Mouse (Mus musculus) heart, embryonic 13.5 days (tissue): ENCODE measurements around the gene Prr15l. TPM values are rescaled to one million over a fixed set of nuclear protein-coding genes. Genes with fewer than 3 reads are reported as not detected.

Experiments
- ATAC-seq: fragments of 200-750 bp; cut with Nextera tagmentation; 2 replicates; pipeline ENCODE4 v1.8.0; 2017; ENCODE audit warnings: moderate TSS enrichment; ENCODE audit not compliant: insufficient number of reproducible peaks, low FRiP score, low TSS enrichment; ENCODE audit errors: extremely low read depth
- H3K27ac ChIP-seq: fragments of 300-500 bp; sonication (generic); replicated peaks from 2 replicates; pipeline ENCODE4 v1.5.1; 2015; ENCODE audit warnings: moderate library complexity, mild to moderate bottlenecking, inconsistent platforms
- H3K27me3 ChIP-seq: fragments of 300-500 bp; sonication (generic); replicated peaks from 2 replicates; pipeline ENCODE4 v1.6.1; 2015; ENCODE audit warnings: mild to moderate bottlenecking, inconsistent platforms
- H3K36me3 ChIP-seq: fragments of 300-500 bp; sonication (generic); 2 replicates; pipeline ENCODE4 v1.6.1; 2015; ENCODE audit warnings: mild to moderate bottlenecking, inconsistent platforms
- H3K4me1 ChIP-seq: fragments of 300-500 bp; sonication (generic); 2 replicates; pipeline ENCODE4 v1.6.1; 2015; ENCODE audit warnings: inconsistent platforms
- H3K4me2 ChIP-seq: fragments of 300-500 bp; sonication (generic); 2 replicates; pipeline ENCODE4 v1.6.1; 2015; ENCODE audit warnings: inconsistent platforms, mild to moderate bottlenecking, moderate library complexity
- H3K4me3 ChIP-seq: fragments of 300-500 bp; sonication (generic); 2 replicates; pipeline ENCODE4 v1.5.1; 2015; ENCODE audit warnings: moderate library complexity, mild to moderate bottlenecking, inconsistent platforms
- H3K9ac ChIP-seq: fragments of 300-500 bp; sonication (generic); 2 replicates; pipeline ENCODE4 v1.6.1; 2015; ENCODE audit warnings: inconsistent platforms, mild to moderate bottlenecking, moderate library complexity
- H3K9me3 ChIP-seq: fragments of 300-500 bp; sonication (generic); 2 replicates; pipeline ENCODE4 v1.6.1; 2016; ENCODE audit warnings: inconsistent platforms
- WGBS: fragments of 180-500 bp; shearing (Covaris S2); methylation state at CpG from one replicate; pipeline ENCODE4 v1.1.7; 2015; ENCODE audit warnings: mixed read lengths; 5-methylcytosine and 5-hydroxymethylcytosine counted together
- polyA plus RNA-seq: library from polyadenylated mRNA; unstranded; fragments of >200 nt; fragmentation: Nextera tagmentation; extraction: Ambion mirVana; gene quantifications from 2 replicates; pipeline ENCODE4 v1.2.1, GENCODE M21; 2015

Gene Prr15l
- polyA plus RNA-seq, 1 experiment from 2014 or later, result 0.79 TPM

DNA sequence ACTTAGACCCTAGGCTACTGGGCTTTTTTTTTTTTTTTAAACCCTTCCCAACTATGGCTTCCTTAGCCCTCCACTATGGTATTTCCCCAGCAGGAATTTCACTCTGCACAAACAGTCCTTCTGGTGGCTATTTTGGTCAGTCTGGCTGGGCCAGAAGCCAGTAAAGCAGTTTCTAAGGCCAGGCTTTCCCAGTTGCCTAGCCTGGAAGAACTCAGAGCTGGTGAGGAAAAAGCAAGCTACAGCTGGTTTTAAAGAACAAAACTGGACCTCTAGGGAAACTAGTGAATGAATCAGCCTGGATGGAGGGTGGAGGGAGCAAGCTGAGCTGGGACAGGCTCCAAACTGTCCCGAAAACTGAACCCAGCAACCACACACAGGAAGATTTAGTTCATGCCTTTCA lies 41.8 kb downstream of the Prr15l start:
- peak overlapping the region; percentile 21; the same call in 1 of the 2 replicates for H3K4me3 ChIP-seq
- peak; percentile 43; the same call in 1 of the 2 replicates for ATAC-seq
- H3K27me3 ChIP-seq, result no peaks in the 10 kb centered on the region
- peaks cover 74% of the 10 kb centered on the region for H3K4me1 ChIP-seq
- H3K9me3 ChIP-seq, result no peaks in the 10 kb centered on the region
- peak overlapping the region; percentile 99 for H3K27ac ChIP-seq
- H3K36me3 ChIP-seq, result 0 out of 2 replicates have a peak, but pooled peaks cover 5% of the 10 kb centered on the region
- WGBS, result 18% methylated on average over 1 of the region's 1 CpGs
- H3K4me2 ChIP-seq, result peak overlapping the region; percentile 59
- peak overlapping the region; percentile 55 for H3K9ac ChIP-seq

DNA sequence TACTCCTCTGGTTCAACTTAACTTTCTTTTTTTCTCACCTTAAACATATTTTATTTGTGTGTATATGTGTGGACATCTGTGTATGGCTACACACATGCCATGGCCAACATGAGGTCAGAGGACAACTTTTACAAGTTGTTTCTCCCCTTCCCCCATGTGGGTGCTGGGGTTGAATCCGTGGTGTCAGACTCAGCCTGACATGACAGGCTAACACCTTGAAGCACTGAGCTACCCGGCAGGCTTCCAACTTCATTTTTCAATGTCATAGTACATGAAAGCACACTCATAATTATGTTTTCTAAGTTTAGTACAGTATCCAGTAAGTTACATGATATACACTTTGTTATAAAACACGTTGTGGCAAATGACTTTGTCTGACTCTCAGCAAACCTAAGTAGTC lies 42.4 kb downstream of the Prr15l start:
- Histone ChIP-seq H3K4me1 (peaks cover 80% of the 10 kb centered on the region), H3K9ac (peak overlapping the region; percentile 55), H3K27me3 (no peaks in the 10 kb centered on the region), H3K9me3 (no peaks in the 10 kb centered on the region), H3K27ac (peak overlapping the region; percentile 99), H3K36me3 (0 out of 2 replicates have a peak, but pooled peaks cover 2% of the 10 kb centered on the region), H3K4me2 (peak overlapping the region; percentile 59), H3K4me3 (no peak overlapping the region)
- WGBS, result 40% methylated on average over 3 of the region's 3 CpGs
- ATAC-seq, result no peak

DNA sequence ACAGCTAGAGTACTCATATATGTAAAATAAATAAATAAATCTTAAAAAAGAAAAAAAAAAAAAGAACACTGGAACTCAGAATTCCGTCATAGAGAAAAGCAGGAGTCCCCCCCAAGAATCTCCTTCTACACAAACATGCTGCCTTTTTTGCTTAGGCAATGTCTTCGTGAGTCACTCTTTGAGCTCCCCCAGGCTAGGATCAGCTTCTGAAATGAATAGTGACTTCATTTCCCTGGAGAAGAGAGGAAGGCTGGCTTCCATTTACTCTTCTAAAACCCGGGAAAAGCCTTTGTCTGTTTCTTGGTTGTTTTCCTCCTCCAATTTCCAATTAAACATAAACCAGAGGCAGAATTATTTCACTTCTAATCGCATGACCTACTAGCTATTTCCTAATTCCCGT lies 45.0 kb downstream of the Prr15l start:
- Histone ChIP-seq H3K27me3 (no peaks in the 10 kb centered on the region), H3K9ac (peak overlapping the region; percentile 2), H3K4me3 (no peak overlapping the region), H3K4me2 (no peak overlapping the region), H3K4me1 (peaks cover 83% of the 10 kb centered on the region), H3K27ac (0 out of 2 replicates have a peak overlapping the region, but pooled peaks have one; percentile 26), H3K9me3 (no peaks in the 10 kb centered on the region), H3K36me3 (0 out of 2 replicates have a peak, but pooled peaks cover 2% of the 10 kb centered on the region)
- no peak for ATAC-seq
- WGBS, result 77% methylated on average over 5 of the region's 5 CpGs

DNA sequence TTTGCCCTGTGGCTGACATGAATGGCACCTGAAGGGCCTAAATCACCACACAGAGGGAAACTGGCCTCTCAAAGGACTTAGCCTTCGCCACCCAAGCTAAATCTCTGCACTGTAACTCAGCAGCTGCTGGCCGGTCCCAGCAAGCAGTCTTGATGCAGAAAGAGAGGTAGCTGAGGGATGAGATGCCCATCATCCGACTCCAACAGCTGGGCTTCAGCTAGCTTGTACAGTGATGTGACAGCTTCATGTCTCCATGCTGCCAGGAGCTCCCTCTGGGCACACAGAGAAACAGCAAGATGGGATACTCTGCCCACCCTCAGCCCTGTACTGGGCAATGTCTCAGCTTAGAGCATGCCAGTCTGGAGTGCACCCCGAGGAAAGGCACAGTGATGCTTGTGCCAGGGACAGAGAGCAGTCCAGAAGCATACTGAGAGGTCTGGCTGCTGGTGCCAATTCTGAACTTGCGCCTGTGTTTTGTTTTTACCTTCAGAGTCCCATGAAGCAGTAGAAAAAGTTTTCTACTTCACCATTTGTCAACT lies 45.6 kb downstream of the Prr15l start:
- H3K27me3 ChIP-seq, result no peaks in the 10 kb centered on the region
- no peak for ATAC-seq
- WGBS, result 83% methylated on average over 5 of the region's 5 CpGs
- H3K9ac ChIP-seq, result peak overlapping the region; percentile 2
- peak overlapping the region; percentile 26; the same call in 1 of the 2 replicates for H3K27ac ChIP-seq
- no peak overlapping the region for H3K4me2 ChIP-seq
- no peaks in the 10 kb centered on the region for H3K9me3 ChIP-seq
- 0 out of 2 replicates have a peak, but pooled peaks cover 2% of the 10 kb centered on the region for H3K36me3 ChIP-seq
- H3K4me3 ChIP-seq, result no peak overlapping the region
- H3K4me1 ChIP-seq, result peaks cover 81% of the 10 kb centered on the region

DNA sequence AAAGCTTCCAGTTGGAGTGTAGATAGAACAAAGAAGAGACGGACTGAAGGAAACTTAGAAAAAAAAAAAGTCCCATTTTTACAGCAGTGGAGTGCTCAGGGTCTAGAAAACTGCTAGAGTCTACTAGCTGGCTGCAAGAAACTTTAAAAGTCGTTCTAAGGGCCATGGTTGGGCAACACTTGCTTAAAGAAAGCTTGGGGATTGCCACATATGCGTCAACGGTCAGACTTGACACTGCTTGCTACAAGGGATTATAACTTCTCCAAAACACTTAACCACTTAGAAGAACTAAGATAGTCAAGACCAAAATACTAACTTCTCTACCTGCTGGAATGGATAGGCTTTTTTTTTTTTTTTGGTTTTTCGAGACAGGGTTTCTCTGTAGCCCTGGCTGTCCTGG lies 46.9 kb downstream of the Prr15l start:
- ATAC-seq, result no peak
- H3K9ac ChIP-seq, result no peak overlapping the region
- no peaks in the 10 kb centered on the region for H3K9me3 ChIP-seq
- no peak overlapping the region for H3K4me2 ChIP-seq
- no peaks in the 10 kb centered on the region for H3K27me3 ChIP-seq
- peaks cover 72% of the 10 kb centered on the region for H3K4me1 ChIP-seq
- 0 out of 2 replicates have a peak, but pooled peaks cover 2% of the 10 kb centered on the region for H3K36me3 ChIP-seq
- peak overlapping the region; percentile 34 for H3K27ac ChIP-seq
- WGBS, result 72% methylated on average over 5 of the region's 5 CpGs
- H3K4me3 ChIP-seq, result no peak overlapping the region

DNA sequence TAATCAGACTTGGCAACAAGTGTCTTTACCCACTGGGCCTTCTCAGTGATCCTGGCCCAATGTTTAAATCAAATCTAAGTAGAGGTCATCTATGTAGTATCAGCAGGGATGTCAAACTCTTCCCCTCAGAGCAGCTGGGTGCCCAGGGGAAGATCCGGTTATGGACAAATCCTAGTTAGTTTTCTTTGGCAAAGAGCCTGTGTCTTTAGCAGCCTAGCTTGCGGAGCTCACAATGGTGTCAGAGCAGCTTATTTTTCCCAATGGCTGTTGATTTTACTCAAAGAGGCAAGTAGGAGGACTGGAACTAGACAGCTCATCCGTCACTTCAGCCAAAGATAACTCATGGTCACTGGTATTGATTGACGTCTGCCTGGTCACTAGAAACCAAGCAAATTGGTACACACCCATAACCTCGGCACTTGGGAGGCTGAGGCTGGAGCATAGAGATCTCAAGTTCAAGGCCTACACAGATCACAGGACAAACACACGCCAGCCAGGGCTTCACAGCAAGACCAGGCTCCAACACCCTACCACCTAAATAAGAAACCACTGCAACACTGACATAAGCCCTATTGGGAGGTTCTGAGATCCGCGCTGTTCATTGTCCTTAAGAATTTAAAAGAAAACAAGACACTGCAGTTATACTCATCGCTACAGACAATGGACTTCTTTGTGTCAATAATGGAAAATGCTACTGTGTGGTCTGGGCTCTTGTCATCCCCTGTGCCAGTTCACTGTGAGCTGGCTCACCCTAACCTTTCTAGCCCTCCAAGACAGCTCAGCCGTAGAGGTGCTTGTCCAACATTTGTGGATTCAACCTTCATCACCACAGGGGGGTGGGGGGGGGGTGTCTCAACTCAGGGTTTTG lies 47.8 kb downstream of the Prr15l start:
- Histone ChIP-seq H3K4me2 (peak overlapping the region; percentile 77), H3K27ac (peak overlapping the region; percentile 96), H3K9ac (peak overlapping the region; percentile 99), H3K9me3 (no peaks in the 10 kb centered on the region), H3K4me1 (peaks cover 63% of the 10 kb centered on the region), H3K36me3 (0 out of 2 replicates have a peak, but pooled peaks cover 2% of the 10 kb centered on the region), H3K4me3 (peak overlapping the region; percentile 87), H3K27me3 (0 out of 2 replicates have a peak, but pooled peaks cover under 1% of the 10 kb centered on the region)
- WGBS, result 55% methylated on average over 10 of the region's 10 CpGs
- no peak for ATAC-seq

DNA sequence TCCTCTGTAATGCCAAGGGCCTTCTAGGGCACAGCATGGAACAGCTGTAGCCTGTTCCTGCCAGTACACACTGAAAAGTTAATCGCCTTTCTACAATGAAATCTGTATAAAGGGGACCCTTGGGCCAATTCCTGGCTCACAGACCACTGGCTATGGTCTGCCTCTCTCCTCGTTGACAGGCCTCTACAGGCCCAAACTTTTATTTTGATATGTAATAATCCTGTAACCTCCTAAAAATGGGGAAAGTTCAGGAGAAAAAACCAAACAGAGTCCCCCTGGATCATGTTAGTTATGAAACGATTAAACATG lies 48.4 kb downstream of the Prr15l start:
- Histone ChIP-seq H3K4me3 (peak overlapping the region; percentile 87), H3K36me3 (0 out of 2 replicates have a peak, but pooled peaks cover 2% of the 10 kb centered on the region), H3K4me2 (peak overlapping the region; percentile 77), H3K27ac (peak overlapping the region; percentile 96), H3K27me3 (peaks cover 6% of the 10 kb centered on the region; the same call in 1 of the 2 replicates), H3K9me3 (no peaks in the 10 kb centered on the region), H3K4me1 (peaks cover 57% of the 10 kb centered on the region), H3K9ac (peak overlapping the region; percentile 99)
- 38% methylated on average over 3 of the region's 3 CpGs for WGBS
- ATAC-seq, result no peak

DNA sequence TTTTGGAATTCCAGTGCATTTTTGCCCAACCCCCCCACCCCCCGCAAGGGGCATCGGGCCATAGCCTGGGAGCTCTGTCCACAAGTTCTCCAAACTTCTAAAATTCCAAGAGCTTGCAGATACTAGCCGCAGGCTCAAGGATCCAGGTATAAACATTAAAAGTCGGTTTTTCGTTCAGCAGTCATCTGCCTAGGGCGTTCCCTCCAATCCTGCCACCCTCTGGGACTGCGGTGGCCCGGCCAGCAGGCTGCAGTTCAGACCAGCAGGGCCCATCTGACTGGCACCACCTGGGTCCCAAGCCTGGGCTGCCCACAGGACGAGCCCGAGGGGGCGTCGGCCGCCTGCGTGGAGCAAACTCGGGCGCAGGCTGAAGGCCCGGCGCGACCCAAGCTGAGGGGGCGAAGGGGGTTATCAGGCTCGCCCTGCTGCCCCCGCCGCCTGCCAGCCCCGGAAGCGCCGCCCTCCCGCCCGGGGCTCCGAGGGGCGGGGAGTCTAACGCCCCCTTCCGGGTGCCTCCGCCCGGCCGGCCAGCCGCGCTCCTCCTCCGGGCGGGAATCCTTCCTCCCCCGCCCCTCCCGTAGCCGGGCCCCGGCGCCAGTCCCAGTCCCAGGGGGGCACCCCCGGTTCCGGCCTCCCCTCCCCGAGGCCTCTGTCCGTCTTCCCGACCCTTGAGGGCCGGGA lies 49.1 kb downstream of the Prr15l start:
- peak overlapping the region; percentile 99 for H3K9ac ChIP-seq
- H3K36me3 ChIP-seq, result 0 out of 2 replicates have a peak, but pooled peaks cover 2% of the 10 kb centered on the region
- peak overlapping the region; percentile 77 for H3K4me2 ChIP-seq
- peak; percentile 73 for ATAC-seq
- peak overlapping the region; percentile 87 for H3K4me3 ChIP-seq
- H3K4me1 ChIP-seq, result peaks cover 50% of the 10 kb centered on the region
- WGBS, result under 1% methylated on average over 44 of the region's 50 CpGs
- H3K27me3 ChIP-seq, result peaks cover 13% of the 10 kb centered on the region
- no peaks in the 10 kb centered on the region for H3K9me3 ChIP-seq
- peak overlapping the region; percentile 96 for H3K27ac ChIP-seq

DNA sequence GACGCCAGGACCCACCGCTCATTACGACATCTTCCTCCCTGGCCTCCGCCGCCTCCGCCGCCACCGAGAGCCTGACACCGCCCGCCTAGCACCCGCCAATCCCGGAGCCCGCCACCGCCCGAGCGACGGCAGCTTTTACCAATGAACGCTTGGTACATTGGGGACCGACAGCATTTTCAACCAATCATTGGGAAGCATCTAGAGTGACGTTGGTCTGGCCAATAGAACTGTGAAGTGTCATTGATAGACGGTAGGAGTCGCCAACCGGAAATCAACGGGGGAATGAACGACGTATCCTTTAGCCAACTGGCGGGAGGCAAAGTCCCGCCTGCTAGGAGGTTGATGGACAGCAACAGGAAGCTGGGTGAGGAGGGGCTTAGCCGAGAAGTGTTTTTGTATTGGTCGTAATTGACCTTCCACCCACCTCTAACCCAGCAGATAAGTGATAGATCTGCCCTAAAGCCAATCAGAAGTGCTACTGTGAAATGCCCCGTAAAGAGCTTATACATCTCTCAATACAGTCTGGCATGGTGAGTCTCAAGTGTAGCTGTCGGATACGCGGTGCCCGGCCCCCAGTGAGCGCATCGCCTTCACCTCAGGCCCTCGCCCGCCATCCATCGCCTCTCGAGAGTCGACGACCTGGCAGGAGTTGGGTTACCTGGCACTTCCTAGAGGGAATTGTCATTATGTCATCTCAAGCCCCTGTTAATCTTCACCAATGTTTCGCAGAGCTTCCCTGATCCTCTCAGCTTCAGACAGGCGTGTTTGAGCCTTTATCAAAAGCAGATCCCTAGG lies 49.9 kb downstream of the Prr15l start:
- peaks cover 17% of the 10 kb centered on the region for H3K27me3 ChIP-seq
- under 1% methylated on average over 45 of the region's 45 CpGs for WGBS
- peak overlapping the region; percentile 87 for H3K4me3 ChIP-seq
- ATAC-seq, result peak; percentile 94
- H3K9me3 ChIP-seq, result no peaks in the 10 kb centered on the region
- H3K36me3 ChIP-seq, result 0 out of 2 replicates have a peak, but pooled peaks cover 2% of the 10 kb centered on the region
- peak overlapping the region; percentile 94 for H3K4me2 ChIP-seq
- peak overlapping the region; percentile 96 for H3K27ac ChIP-seq
- H3K9ac ChIP-seq, result peak overlapping the region; percentile 99
- H3K4me1 ChIP-seq, result peaks cover 43% of the 10 kb centered on the region

DNA sequence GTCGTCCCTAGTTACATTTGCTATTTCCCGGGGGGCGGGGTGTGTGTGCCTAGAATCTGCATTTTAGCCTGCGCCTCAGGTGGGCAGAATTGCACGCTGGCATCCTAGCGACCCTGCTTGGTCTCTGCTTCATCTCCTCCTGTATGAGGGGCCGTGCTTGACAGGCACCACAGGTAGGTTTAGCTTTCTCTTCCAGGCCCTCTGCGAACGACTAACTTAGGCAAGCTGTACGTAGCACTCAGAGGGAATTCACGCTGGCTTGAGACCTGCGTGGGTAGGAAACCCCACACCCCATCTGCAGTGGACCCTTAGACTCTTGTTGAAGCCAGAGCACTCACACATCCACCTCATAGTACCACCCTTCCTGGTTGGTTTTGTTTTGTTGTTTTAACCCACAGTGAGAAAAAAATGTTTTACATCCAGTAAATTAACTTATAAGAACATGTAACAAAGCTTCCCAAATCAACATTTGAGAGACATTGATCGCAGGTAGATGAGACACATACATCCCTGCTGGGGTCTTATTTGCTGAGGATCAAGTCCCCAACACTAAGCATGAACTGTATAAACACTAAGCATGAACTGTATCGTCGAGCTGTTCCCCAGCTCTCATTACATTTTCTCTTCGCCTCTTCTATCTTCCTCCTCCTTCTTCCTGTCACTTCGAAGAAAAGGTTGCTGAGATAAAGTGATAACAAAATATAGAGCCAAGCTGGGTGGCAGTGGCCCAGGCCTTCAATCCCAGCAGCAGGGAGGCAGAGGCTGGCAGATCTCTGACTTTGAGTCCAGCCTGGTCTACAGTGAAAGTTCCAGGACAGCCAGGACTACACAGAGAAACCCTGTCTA lies 50.7 kb downstream of the Prr15l start:
- H3K27ac ChIP-seq, result peak overlapping the region; percentile 84
- peak overlapping the region; percentile 87 for H3K4me3 ChIP-seq
- H3K36me3 ChIP-seq, result 0 out of 2 replicates have a peak, but pooled peaks cover under 1% of the 10 kb centered on the region
- no peaks in the 10 kb centered on the region for H3K9me3 ChIP-seq
- H3K27me3 ChIP-seq, result peaks cover 25% of the 10 kb centered on the region
- H3K4me1 ChIP-seq, result peaks cover 34% of the 10 kb centered on the region
- no peak for ATAC-seq
- H3K9ac ChIP-seq, result peak overlapping the region; percentile 84
- H3K4me2 ChIP-seq, result peak overlapping the region; percentile 94
- WGBS, result 25% methylated on average over 17 of the region's 17 CpGs
